Mouse (Mus musculus) kidney, adult 8-10 months (tissue): ENCODE data around the gene Slc16a1.
"Not testable (repeated sequence)": the region's sequence is repeated elsewhere in the genome, so short reads cannot be mapped to it uniquely, and the experiment has no call there.

Source experiments
- DNase-seq, 2 experiments: peaks; one replicate each; pipeline ENCODE4 v3.0.0; 2022

The Slc16a1 gene

GRCm38 (mm10) chr3:104638932-104639748 is 672 bp downstream of the Slc16a1 start:
- peak; percentile 64 to 67 for DNase-seq

GRCm38 (mm10) chr3:104639749-104640368 is 1.4 kb downstream of the Slc16a1 start:
- no peak for DNase-seq

- no peak for DNase-seq
Measured at GRCm38 (mm10) chr3:104640855-104641254, 2.4 kb downstream of the Slc16a1 start.

GRCm38 (mm10) chr3:104641313-104641712 is 2.8 kb downstream of the Slc16a1 start:
- DNase-seq, result no peak

- DNase-seq, result no peak
Measured at GRCm38 (mm10) chr3:104643113-104643512, 4.6 kb downstream of the Slc16a1 start.

GRCm38 (mm10) chr3:104643810-104644270 is 5.4 kb downstream of the Slc16a1 start:
- DNase-seq, result peak; percentile 62 to 74

- no peak for DNase-seq
Measured at GRCm38 (mm10) chr3:104644371-104644770, 5.9 kb downstream of the Slc16a1 start.

GRCm38 (mm10) chr3:104654219-104654618 is 15.8 kb downstream of the Slc16a1 start:
- no peak for DNase-seq

GRCm38 (mm10) chr3:104654921-104655320 is 16.5 kb downstream of the Slc16a1 start:
- DNase-seq, result no peak

- DNase-seq, result no peak
Measured at GRCm38 (mm10) chr3:104658706-104659105, 20.2 kb downstream of the Slc16a1 start.

GRCm38 (mm10) chr3:104659758-104660157 is 21.3 kb downstream of the Slc16a1 start:
- no peak for DNase-seq

- peak; percentile 87 to 92 for DNase-seq
Measured at GRCm38 (mm10) chr3:104660522-104660921, 22.1 kb downstream of the Slc16a1 start.

GRCm38 (mm10) chr3:104662007-104662406 is 23.5 kb downstream of the Slc16a1 start:
- DNase-seq, result peak; percentile 63 to 76

- DNase-seq, result no peak
Measured at GRCm38 (mm10) chr3:104662926-104663325, 24.5 kb downstream of the Slc16a1 start.

GRCm38 (mm10) chr3:104666950-104667349 is 28.5 kb downstream of the Slc16a1 start:
- no peak for DNase-seq

GRCm38 (mm10) chr3:104667451-104667850 is 29.0 kb downstream of the Slc16a1 start:
- no peak for DNase-seq

GRCm38 (mm10) chr3:104668989-104669388 is 30.5 kb downstream of the Slc16a1 start:
- DNase-seq, result no peak

- DNase-seq, result no peak
Measured at GRCm38 (mm10) chr3:104669856-104670182, 31.4 kb downstream of the Slc16a1 start.

GRCm38 (mm10) chr3:104670183-104671020 is 31.9 kb downstream of the Slc16a1 start:
- DNase-seq, result not testable (repeated sequence)

- no peak for DNase-seq
Measured at GRCm38 (mm10) chr3:104671543-104671942, 33.1 kb downstream of the Slc16a1 start.

GRCm38 (mm10) chr3:104672041-104672440 is 33.6 kb downstream of the Slc16a1 start:
- no peak for DNase-seq

GRCm38 (mm10) chr3:104673642-104674328 is 35.3 kb downstream of the Slc16a1 start:
- no peak for DNase-seq
